Mouse (Mus musculus): ENCODE data around the gene Xpc.
A peak's percentile ranks its signal among the peaks of the same experiment; 100 is the strongest.

Gene Xpc

DNA sequence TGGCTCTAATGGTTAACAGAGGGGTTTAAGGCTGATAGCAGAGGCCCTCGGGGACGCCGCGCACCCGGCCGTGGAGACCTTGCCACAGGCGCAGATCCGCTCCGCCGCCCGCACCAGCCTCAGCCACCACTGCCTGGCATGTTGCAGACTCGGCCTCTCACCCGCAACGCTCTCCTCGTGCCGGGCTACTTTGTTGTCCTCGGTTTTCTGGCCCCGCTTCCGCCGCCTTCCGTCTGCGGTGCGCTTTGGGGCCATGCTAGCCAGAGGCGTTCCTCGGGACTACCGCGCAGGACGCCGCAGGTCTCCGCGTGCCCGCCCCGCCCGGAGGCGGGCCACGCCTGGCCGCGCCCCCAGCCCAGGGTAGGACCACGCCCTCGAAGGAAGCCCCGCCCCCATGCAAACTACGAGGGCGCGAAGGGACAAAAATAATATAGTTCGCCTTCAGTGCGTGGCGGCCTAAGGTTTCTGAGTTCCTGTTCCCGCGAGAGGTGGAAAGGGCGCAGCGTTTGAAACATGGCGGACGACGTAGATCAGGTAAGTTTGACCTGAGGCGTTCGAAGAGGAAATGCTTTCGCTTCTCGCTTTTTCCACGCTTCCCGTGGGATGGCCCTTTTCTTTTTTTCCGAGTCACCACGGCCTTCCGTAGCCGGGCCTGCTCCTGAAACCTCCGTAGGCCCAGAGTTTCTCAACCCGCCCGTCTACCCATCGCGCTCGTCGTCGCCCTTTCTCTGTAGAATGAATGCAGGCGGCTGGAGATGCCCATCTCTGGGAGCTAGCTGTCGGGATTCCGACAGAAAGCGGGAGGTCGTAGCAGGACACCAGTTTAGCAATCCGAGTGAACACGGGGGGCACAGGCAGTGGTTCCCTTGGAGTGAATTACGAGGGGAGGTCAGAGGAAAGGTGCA is at the start of gene Xpc, which contains the start of gene Lsm3:
Gene Xpc, minus strand, starts transcription at position 344 of the 905 bp plus-strand sequence.
Gene Lsm3, plus strand, starts transcription at position 384 of the 905 bp plus-strand sequence.
- peak; percentile 98 for DNase-seq (ENCODE audit: low read depth, low spot score)

DNA sequence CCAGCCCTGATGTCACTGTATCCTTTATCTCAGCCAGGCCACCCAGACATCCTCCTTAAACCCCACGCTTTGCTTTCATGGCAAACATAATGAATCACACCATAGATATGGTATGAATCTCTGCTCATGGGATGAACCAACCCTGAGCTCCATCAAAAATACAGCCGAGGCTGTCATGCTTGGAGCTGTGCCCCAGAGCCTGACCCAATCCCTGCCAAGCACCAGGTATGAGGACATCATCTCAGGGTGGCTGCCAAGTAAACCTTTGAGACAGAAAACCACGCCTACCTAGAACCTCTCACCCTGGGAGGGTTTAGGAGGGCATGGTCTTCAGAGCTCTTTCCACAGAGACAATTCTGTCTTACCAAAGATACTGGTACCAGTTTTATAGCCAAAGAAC is 47.3 kb upstream of the Xpc start:
- DNase-seq (ENCODE audit: low read depth, low spot score), result no peak

DNA sequence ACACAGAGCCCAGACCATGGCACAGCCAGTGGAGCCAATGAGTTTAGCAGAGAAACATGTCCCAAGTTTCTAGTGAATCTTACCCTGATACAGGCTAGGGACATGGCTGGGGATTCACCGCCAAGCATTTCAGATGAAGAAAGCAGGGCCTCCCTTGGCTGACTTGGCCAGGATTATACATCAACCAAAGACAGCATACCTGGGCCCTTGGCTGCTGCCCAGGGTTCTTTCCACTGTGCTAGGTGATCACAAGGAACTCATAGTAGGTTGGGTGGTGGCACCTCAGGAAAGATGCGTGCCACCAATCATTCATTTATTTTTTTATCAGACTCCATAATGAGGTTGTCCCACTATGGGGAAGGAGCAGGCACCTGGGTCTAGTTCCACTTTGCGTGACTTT is 44.5 kb upstream of the Xpc start:
- DNase-seq (ENCODE audit: low read depth, low spot score), result no peak

DNA sequence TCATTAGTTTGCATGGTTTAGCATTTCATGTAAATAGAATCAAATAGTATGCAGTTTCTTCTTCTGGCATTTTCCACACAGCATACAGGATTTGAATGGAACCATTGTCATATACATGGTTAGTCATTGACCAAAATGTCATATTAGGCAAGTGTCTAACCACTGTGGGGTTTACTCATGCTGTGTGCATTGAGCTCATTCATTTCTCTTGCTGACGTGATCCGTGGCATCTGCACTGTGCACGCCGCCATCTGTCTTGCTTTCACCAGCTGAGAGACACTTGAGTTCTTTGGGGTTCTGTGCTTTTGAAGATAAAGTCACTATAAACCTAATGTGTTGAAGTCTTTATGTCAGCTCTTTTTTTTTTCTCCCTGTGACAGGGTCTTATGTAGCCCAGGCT is 43.7 kb upstream of the Xpc start:
- no peak for DNase-seq (ENCODE audit: low read depth, low spot score)

DNA sequence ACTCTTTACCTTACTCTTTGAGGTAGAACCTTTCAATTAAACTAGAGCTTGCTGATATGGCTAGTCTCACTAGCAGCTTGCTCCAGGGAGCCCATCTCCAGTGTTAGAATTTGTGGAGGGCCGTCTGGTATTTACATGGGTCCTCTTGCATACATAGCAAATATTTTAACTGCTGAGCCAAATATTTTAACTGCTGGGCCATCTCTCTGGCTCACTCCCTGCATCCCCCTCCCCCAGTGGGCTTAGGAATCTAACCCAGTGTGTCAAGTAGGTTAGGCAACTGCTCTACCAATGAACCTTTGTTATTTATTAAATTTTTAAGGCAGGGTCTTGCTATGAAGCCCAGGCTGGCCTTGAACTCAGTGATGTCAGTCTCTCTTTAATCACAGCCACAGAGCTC is 42.9 kb upstream of the Xpc start:
- no peak for DNase-seq (ENCODE audit: low read depth, low spot score)

DNA sequence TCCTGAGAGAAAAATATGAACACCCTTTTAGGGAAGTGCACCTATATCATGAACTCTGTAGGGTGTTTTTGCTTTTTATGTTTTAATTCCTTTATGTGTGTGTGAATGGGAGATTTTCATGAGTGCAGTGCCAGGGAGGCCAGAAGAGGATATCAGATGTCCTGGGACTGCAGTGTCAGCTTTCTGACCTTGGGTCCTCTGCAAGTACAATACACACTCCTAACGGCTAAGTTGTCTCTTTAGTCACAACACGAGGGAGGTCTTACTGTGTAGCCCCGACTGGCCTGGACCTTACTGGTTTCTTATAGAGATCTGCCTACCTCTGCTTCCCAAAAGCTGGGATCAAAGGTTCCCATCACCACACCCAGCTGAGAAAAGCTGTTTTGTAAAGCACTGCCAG is 37.0 kb upstream of the Xpc start:
- DNase-seq (ENCODE audit: low read depth, low spot score), result no peak

DNA sequence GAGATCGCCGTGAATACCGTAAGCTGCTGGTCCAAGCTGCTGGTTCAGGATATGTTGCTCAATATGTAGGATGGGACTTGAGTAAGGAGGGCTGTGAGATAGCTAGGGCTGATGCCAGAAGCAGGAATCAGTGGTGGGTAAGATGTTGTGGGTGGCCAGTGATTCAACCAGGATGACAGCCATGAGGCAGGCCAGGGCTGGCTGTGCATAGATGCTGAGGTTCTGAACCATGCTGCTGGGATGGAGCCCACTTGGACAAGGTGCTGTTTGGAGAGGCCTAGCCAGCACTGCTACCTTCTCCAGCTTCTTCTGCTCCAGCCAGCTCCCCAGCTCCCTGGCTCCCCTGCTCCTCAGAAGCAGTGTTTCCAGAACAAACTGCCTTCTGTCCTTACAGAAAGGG is 36.0 kb upstream of the Xpc start:
- DNase-seq (ENCODE audit: low read depth, low spot score), result no peak

DNA sequence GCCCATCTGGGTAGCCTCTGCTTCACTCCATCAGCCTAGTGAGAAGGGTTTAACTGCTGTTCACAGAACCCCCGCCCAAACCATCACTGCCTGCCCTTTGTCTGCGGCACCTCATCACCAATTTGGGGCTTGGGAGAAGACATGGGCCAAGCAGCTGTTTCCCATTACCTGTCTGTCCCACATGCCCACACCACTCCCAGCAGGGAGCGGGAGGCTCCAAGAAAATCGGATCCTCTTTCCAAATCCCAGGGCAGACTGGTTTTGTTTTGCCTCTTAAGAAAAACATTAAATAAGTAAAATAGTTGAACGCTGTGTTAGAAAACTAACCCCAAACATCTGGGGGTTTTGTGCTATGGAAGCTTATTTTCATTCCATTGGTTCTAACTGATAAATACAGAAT is 33.9 kb upstream of the Xpc start:
- DNase-seq (ENCODE audit: low read depth, low spot score), result no peak

DNA sequence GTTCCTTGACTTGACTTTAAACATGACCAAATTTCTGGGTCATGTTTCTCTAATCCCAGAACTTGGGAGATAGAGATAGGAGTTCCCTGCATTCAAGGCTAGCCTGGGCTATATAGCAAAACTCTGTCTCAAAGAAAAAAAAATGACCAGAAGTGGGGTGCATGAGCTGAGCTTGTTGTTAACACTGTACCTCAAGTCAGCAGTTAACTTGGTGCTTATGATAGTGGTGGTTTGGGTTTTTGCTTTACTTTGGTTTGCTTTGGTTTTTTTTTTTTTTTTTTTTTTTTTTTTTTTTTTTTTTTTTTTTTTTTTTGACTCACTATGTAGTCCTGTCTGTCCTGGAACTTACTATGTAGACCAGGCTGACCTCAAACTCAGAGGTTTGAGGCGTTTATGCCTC is 31.6 kb upstream of the Xpc start:
- DNase-seq (ENCODE audit: low read depth, low spot score), result no peak

DNA sequence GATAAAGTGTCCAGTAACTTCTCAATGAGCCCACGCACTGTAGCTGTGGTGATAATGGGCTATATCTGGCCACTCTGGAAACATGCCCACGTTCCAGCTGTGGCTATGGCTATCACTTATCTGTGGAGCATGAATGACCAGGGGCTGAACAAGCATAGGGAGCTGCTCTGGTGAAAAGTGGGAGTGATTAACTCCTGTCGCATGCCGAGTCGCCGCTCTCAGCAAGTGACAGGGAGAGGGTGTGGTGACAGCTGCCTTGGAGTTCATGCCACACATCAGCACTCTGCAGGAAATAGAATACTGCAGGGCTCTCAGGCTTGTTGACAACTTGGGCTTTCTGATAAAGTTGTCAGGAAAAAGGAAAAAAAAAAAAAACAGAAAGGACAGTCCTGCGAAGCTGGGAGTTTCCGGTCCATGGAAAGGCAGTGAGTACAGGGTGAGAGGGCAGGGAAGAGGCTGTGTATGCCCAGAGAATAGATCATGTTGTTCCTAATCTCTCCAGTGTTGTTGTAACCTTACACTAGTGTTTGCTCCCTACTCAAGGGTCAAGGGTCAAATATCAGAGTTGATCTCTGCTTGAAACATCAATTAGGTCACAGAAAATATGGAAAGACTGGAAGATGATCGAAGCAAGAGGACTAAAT is 30.7 kb upstream of the Xpc start:
- DNase-seq (ENCODE audit: low read depth, low spot score), result no peak

DNA sequence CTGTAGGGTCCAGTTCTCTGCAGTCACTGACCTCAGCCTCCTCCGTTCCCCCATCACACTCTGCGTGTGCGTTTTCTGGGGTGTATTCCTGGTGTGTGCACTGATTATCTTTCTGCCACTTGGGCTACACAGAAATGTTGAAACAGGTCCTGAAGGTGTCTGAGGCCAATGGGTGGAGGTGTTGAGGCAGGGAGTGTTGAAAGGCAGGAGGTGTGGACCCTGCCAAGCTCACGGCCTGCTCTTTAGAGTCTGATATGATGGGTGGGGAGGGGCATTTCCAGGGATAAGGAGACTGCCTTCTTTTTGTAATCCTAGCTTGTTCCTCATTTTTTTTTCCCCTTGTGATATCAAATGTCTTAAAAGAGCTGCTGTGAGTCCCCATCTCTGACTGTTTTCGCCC is 27.4 kb upstream of the Xpc start:
- DNase-seq (ENCODE audit: low read depth, low spot score), result no peak

DNA sequence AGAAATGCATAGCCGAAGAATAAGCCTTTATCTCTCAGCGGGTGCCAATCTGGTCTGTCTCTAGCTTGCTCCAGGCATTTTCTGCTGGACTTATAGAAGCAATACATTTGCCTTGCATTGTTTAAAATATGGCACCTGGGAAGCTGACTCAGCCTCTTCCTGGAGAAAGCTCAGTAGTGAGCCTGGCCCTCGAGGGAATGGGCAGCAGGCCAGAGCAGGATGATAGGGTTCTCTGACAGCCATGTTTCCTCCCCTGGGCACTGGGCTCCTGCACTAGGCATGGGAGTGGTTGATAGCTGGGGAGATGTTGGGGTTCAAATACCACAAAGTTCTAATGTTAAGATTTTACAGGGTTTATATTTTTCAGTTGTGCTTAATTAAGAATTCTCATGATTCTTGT is 25.6 kb upstream of the Xpc start:
- no peak for DNase-seq (ENCODE audit: low read depth, low spot score)

DNA sequence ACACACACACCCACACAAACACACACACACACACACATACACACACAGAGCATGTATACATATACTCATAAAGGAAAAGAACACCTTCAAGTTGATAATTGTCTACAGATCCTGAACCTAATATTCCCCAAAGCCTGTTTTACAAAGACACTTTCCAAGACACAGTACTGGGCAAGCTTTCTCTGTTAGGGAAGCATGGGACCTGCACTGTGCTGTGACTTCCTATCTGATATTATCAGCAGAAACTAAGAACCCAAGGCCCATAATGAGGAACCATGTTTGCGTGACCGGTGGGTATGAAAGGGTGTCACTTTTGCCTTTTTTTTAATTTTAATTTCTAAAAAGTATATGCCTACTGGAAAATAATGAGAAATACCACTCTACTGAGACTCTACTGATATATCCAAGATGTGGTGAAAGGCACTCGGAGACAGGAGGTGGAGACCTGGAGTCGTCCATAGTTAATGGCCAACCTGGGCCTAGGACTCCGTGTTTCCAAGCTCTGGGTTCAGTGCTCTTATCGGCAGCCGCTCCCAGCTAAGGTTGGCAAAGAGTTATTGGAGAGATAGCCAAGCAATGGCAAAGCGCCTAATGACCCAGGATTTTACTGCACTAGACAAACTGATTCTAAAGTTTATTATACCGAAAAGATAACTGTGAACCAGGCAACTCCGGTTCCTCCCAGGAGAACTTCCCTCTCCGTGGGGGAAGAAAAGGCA is 20.5 kb upstream of the Xpc start:
- no peak for DNase-seq (ENCODE audit: low read depth, low spot score)

DNA sequence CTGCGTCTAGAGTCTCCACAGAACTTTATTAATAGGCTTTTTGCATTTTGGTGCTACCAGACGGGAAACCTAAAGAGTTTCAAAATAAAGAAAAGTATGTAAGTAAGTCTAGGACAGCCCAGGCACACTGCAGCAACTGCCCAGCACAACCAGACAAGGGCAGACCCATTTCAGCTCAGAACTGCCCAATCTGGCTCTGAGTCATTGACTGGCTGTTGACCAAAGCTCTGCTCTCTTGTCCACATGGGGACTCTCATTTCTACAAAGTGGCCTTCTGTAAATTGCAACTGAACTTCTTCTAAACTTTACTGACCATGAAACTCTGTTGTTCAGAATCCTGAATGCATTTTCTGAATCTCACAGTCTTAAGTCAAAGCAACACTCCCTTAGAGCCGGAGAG is 19.5 kb upstream of the Xpc start:
- no peak for DNase-seq (ENCODE audit: low read depth, low spot score)

DNA sequence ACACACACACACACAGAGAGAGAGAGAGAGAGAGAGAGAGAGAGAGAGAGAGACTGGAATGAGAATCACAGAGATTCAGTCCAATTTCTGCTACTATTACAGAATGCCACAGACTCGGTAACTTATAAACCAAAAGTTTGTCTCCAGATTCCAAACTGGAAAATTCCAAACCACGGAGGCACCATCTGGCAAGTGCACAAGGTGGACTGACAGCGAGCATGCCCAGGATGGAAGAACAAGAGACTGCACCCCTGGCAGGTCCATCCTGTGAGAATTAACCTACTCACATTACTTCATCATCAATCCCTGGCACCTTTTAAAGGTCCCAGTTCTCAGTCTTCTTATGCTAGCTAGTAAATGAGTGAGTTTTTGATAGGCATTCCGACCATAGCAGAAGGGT is 18.6 kb upstream of the Xpc start:
- DNase-seq (ENCODE audit: low read depth, low spot score), result no peak

DNA sequence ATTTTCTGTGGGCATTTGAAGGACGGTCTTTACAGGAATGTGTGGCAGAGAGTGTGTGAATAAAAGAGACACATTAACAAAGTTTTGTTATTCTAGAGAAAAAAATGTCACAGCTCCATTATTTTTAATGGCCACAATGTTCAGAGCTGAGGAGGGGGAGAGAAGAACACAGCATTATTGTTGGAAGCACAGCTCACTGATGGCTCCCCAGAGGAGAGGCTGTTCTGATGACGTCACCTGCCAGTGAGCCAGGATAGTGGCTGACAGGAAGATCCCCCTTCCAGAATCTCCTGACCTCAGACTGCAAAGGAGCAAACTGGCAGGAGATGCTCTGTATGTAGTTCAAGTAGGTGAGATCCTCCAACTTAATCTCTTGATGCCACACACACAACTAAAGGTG is 18.1 kb upstream of the Xpc start:
- no peak for DNase-seq (ENCODE audit: low read depth, low spot score)

DNA sequence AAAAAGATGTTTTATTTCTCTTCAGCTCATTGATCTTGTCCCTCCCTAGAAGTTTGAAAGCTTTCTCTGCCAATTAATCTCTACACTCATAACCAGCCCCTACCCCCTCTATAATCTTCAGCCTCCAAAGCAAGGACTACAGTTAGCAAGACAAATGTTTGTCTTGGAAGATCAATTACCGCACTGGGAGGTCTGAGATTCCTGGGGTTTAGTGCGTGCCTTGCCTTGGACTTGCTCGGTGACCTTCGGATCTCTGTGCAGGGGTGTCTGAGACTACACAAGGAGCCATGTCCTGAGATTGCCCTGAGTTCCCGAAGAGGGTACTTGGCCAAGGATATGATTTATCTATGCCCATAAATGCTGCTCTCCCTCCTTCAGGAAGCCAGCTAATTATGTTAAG is 17.7 kb upstream of the Xpc start:
- DNase-seq (ENCODE audit: low read depth, low spot score), result no peak

DNA sequence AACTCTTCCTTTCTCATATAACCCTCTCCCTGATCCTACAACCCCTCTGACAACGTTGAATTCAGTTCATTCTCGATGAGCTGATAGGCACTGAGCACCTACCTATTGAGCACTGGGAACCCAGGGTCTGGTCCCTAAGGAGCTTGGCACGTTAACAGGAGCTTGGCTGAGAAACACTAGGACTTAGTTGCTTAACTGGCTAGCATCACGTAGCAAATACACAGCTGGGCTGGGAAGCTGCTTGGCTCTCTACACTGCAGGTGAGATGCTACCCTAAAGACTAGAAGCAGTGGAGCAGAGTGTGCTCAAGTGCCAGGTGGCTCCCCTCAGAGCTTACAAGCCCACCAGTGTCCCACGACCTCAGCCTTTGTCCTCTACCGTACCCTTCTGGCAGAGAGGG is 17.0 kb upstream of the Xpc start:
- no peak for DNase-seq (ENCODE audit: low read depth, low spot score)

DNA sequence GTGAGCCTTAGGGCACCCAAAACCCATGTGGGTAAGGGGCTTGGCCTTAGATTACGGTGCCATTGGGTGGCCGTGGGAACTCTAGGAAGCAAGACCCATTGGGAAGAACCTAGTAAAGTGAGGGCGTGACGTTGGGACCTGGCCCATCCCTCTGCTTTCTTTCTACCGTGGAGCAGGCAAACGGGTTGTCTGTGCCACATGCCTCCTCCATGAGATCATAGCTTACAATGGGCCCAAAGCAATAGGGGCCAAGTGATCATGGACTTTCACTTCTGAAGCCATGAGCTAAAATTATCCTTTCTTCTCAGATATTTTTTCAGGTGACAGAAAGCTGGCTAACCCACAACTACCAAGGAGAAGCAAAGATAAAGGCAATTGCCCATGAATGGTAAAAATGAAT is 15.6 kb upstream of the Xpc start:
- no peak for DNase-seq (ENCODE audit: low read depth, low spot score)

DNA sequence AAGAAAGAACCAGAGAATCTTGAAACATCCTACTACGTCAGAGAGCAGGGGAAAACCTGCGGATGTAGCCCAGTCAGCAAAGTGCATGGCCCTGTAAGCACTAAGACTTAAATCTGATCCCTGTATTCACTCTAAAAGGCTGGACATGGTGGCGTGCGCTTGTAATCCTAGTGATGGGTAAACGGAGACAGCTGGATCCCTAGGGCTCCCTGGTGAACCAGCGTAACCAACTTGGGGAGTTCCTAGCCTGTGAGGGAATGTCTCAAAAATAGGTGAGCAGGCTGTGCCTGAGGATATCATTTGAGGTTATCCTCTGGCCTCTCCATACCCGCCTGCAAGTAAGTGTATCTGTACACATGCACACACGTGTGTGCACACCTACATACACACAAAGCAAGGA is 15.0 kb upstream of the Xpc start:
- no peak for DNase-seq (ENCODE audit: low read depth, low spot score)

DNA sequence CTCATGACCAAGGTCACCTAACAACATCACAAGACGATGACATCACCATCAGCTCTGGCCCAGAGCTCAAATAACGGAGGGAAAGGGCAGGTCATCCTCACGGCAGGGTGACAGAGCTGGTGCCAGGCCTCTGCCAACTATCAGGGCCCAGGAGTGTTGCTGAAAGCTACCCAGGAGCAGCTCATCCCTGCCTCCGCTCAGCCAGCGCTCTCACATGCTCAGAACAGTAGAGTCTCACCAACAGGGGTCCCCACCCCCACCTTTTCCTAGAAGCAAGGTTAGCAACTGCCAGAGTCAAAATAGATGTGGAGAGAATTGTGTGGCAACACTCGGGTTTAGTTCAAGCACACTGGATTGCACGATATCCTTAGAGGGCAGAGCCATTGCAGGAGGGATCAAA is 12.6 kb upstream of the Xpc start:
- DNase-seq (ENCODE audit: low read depth, low spot score), result no peak

DNA sequence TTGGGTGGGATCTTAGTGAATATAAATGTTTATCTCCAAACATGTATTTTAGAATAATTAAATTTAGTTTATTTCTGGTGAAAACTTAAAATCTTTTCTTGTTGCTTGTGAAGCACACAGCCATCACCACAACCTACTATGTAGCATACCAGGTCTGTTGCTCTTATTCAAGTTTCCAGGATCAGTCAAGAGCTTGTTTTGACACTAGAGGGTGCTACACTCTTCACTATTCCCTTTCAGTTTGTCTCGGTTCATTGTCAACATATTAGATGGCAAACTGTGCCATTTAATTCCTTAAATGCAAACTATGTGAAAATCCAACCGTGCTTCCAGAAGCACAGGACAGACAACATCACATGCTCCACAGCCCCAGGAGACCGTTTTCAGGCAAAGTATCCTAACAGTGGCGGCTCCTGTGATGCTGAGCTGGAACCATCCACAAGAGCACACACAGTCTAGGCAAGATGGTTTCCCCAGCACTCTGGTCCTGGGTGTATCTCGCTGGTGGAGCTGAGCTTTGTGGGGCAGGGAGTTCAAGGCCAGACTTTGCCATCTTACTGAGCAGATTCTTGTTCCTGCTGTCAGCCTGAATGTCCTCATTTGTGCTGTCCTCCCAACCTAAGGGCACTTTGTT is 11.7 kb upstream of the Xpc start:
- DNase-seq (ENCODE audit: low read depth, low spot score), result peak; percentile 29
